Mouse (Mus musculus): ENCODE results near the gene B3gat1. TPM values are rescaled to one million over a fixed set of nuclear protein-coding genes. Genes with fewer than 3 reads are reported as not detected.

The B3gat1 gene
- polyA plus RNA-seq, 1 experiment = not detected

DNA sequence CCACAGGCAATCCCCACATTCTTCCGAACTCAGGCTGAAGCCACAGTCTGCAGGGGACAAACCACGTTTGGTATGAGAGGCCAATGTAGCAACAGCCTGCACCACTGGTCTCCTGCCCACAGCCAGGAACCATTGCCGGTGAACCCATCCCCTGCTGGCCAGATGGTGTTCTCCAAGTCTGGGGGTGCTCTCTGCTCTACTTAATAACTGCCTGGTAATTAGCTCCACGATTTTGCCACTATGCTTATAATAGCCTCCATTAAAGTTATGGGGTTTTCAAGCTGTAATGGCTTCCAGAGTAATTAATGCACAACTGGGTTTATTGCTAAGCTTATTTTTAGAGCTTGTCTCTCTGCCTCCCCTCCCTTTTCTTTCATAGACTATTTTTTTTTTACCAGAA is 15.4 kb downstream of the B3gat1 start:
- no peak overlapping the region for H3K27ac ChIP-seq (ENCODE audit: control insufficient read depth, insufficient read depth, low read depth, low read length, poor library complexity)
- H3K4me1 ChIP-seq (ENCODE audit: control insufficient read depth, insufficient read depth, low read length) = no peaks in the 10 kb centered on the region
- 68% methylated on average over 4 of the region's 4 CpGs for whole genome bisulfite sequencing
- TF ChIP-seq POLR2A (IDR thresholded peaks at IDR 0.05; ENCODE audit: borderline replicate concordance, control insufficient read depth, low read depth, low read length) (no peak), CTCF (IDR thresholded peaks at IDR 0.05; ENCODE audit: control insufficient read depth, insufficient read depth, low read length) (no peak)
- no peak overlapping the region for H3K4me3 ChIP-seq (replicated peaks; ENCODE audit: control insufficient read depth, low read depth, low read length)

DNA sequence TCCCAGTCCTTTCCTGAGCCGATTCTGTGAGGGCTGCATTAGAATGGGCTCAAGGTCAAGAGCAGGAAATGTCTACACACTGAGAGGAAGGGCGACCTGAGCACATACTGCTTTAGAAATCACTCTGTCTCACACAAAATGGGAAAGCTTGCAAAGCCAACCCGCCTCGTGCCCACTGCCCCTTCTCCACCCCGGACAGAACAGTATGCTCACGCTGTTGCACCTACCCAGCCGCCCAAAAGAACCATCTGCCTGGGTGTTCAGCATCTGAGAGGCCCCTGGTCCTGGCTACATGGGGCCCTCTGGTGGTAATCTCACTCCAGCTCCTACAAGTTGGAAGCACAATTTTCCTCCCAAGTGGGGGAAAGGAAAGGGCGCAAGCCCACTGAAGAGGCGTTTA is 26.6 kb downstream of the B3gat1 start:
- Histone ChIP-seq H3K4me3 (replicated peaks; ENCODE audit: control insufficient read depth, low read depth, low read length) (no peak overlapping the region), H3K4me1 (ENCODE audit: control insufficient read depth, insufficient read depth, low read length) (no peaks in the 10 kb centered on the region; the same call in 1 of the 2 replicates), H3K27ac (ENCODE audit: control insufficient read depth, insufficient read depth, low read depth, low read length, poor library complexity) (no peak overlapping the region)
- no peak for TF ChIP-seq POLR2A (IDR thresholded peaks at IDR 0.05; ENCODE audit: borderline replicate concordance, control insufficient read depth, low read depth, low read length)
- WGBS = 26% methylated on average over 9 of the region's 9 CpGs

GRCm38 (mm10) chr9:26760576-26760975 is 27.0 kb downstream of the B3gat1 start:
- WGBS = 77% methylated on average over 5 of the region's 5 CpGs
- no peak overlapping the region for H3K27ac ChIP-seq (ENCODE audit: control insufficient read depth, insufficient read depth, low read depth, low read length, poor library complexity)
- no peak overlapping the region for H3K4me3 ChIP-seq (replicated peaks; ENCODE audit: control insufficient read depth, low read depth, low read length)
- TF ChIP-seq CTCF (IDR thresholded peaks at IDR 0.05; ENCODE audit: control insufficient read depth, insufficient read depth, low read length) (no peak), POLR2A (IDR thresholded peaks at IDR 0.05; ENCODE audit: borderline replicate concordance, control insufficient read depth, low read depth, low read length) (no peak)
- H3K4me1 ChIP-seq (ENCODE audit: control insufficient read depth, insufficient read depth, low read length) = no peaks in the 10 kb centered on the region; the same call in 1 of the 2 replicates

DNA sequence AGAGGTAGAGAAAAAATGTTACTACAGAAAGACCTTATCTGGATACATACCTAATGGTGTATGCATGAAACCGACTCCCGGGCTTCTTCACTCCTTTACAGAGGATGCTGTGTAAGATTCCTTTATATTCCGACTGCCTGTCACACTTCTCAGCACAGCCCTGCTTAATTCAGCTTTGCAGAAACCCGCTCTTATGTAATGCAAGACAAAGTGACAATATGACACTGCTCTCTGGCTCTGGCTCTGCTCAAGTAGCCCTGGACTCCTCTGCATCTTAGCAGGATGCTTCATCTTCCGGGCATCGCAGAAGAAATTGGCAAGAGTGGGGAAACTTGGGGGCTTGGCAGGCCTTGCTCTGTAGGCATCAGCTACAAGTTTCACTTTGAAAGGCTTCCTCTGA is 28.9 kb downstream of the B3gat1 start:
- Histone ChIP-seq H3K27ac (ENCODE audit: control insufficient read depth, insufficient read depth, low read depth, low read length, poor library complexity) (no peak overlapping the region), H3K4me3 (replicated peaks; ENCODE audit: control insufficient read depth, low read depth, low read length) (no peak overlapping the region), H3K4me1 (ENCODE audit: control insufficient read depth, insufficient read depth, low read length) (no peaks in the 10 kb centered on the region)
- TF ChIP-seq POLR2A (IDR thresholded peaks at IDR 0.05; ENCODE audit: borderline replicate concordance, control insufficient read depth, low read depth, low read length) (no peak), CTCF (IDR thresholded peaks at IDR 0.05; ENCODE audit: control insufficient read depth, insufficient read depth, low read length) (no peak)
- 84% methylated on average over 6 of the region's 6 CpGs for WGBS

DNA sequence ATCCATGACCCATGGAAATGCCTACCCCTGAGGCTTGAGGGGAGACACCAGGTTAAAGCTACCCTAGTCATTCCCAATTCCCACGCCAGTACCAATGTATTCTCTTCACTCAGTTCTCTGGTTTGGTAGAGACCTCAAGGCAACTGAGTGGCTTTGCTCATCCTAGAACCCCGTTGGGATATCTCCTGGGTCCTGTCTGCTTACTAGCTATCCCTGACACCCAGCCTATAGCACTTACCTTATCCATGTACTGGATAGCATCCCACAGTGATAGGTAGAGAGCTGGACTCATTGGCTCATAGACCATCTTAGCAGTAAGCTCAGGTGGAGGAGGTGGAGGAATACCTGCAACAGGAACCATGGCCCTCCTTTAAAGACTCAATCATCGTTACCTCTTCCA is 34.7 kb downstream of the B3gat1 start:
- Histone ChIP-seq H3K4me1 (ENCODE audit: control insufficient read depth, insufficient read depth, low read length) (no peaks in the 10 kb centered on the region), H3K27ac (ENCODE audit: control insufficient read depth, insufficient read depth, low read depth, low read length, poor library complexity) (no peak overlapping the region), H3K4me3 (replicated peaks; ENCODE audit: control insufficient read depth, low read depth, low read length) (no peak overlapping the region)
- TF ChIP-seq CTCF (IDR thresholded peaks at IDR 0.05; ENCODE audit: control insufficient read depth, insufficient read depth, low read length) = no peak
- no peak for TF ChIP-seq POLR2A (IDR thresholded peaks at IDR 0.05; ENCODE audit: borderline replicate concordance, control insufficient read depth, low read depth, low read length)
- 56% methylated on average over 3 of the region's 3 CpGs for WGBS

DNA sequence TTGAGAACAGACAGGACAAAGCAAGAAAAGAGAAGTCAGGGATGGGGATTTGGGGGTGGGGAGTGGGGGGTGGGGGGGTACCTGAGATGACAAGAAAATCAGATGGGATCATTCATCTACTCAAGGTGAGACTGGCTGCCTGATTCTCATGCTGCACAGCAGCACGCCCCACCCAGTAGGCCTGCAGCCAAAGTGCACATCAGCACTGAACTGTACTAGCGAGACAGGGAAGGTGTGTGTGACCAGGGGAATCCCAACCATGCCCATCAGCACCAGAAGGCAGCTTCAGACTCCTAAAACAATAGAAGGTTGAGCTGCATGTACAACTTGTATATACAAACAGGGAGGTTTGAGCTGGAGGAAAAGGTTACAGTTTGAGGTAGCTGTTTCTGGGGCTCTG is 42.2 kb downstream of the B3gat1 start:
- WGBS = 80% methylated on average over 2 of the region's 2 CpGs
- TF ChIP-seq CTCF (IDR thresholded peaks at IDR 0.05; ENCODE audit: control insufficient read depth, insufficient read depth, low read length) (no peak), POLR2A (IDR thresholded peaks at IDR 0.05; ENCODE audit: borderline replicate concordance, control insufficient read depth, low read depth, low read length) (no peak)
- Histone ChIP-seq H3K27ac (ENCODE audit: control insufficient read depth, insufficient read depth, low read depth, low read length, poor library complexity) (no peak overlapping the region), H3K4me3 (replicated peaks; ENCODE audit: control insufficient read depth, low read depth, low read length) (no peak overlapping the region), H3K4me1 (ENCODE audit: control insufficient read depth, insufficient read depth, low read length) (no peaks in the 10 kb centered on the region)

GRCm38 (mm10) chr9:26776122-26776902 is 42.8 kb downstream of the B3gat1 start:
- Histone ChIP-seq H3K27ac (ENCODE audit: control insufficient read depth, insufficient read depth, low read depth, low read length, poor library complexity) (no peak overlapping the region), H3K4me3 (replicated peaks; ENCODE audit: control insufficient read depth, low read depth, low read length) (no peak overlapping the region), H3K4me1 (ENCODE audit: control insufficient read depth, insufficient read depth, low read length) (no peaks in the 10 kb centered on the region)
- WGBS = 58% methylated on average over 6 of the region's 6 CpGs
- TF ChIP-seq CTCF (IDR thresholded peaks at IDR 0.05; ENCODE audit: control insufficient read depth, insufficient read depth, low read length) (no peak), POLR2A (IDR thresholded peaks at IDR 0.05; ENCODE audit: borderline replicate concordance, control insufficient read depth, low read depth, low read length) (no peak)

- no peak for TF ChIP-seq POLR2A (IDR thresholded peaks at IDR 0.05; ENCODE audit: borderline replicate concordance, control insufficient read depth, low read depth, low read length)
- TF ChIP-seq CTCF (IDR thresholded peaks at IDR 0.05; ENCODE audit: control insufficient read depth, insufficient read depth, low read length) = no peak
- Histone ChIP-seq H3K27ac (ENCODE audit: control insufficient read depth, insufficient read depth, low read depth, low read length, poor library complexity) (no peak overlapping the region), H3K4me3 (replicated peaks; ENCODE audit: control insufficient read depth, low read depth, low read length) (no peak overlapping the region), H3K4me1 (ENCODE audit: control insufficient read depth, insufficient read depth, low read length) (no peaks in the 10 kb centered on the region)
- WGBS = 81% methylated on average over 7 of the region's 7 CpGs
Observed at GRCm38 (mm10) chr9:26778421-26778820, 44.9 kb downstream of the B3gat1 start.

Data from bone marrow, adult 2 months (tissue).